Mouse (Mus musculus) testis, adult 2 months (tissue): ENCODE data around the gene Nf1.

Source experiments
- CTCF ChIP-seq: fragments of 200-500 bp; IDR thresholded peaks from 2 replicates; pipeline ENCODE4 v1.5.1; 2012; ENCODE audit warnings: low read depth, mild to moderate bottlenecking, inconsistent platforms, low read length, moderate library complexity; ENCODE audit not compliant: control insufficient read depth, insufficient read depth, insufficient replicate concordance
- POLR2A ChIP-seq: fragments of 200-500 bp; IDR thresholded peaks from 2 replicates; pipeline ENCODE4 v1.6.1; 2012; ENCODE audit warnings: low read depth, mild to moderate bottlenecking, inconsistent platforms, low read length, moderate library complexity; ENCODE audit not compliant: control insufficient read depth

GRCm38 (mm10) chr11:79527015-79527738, 187.7 kb downstream of the Nf1 start:
- TF ChIP-seq CTCF, result no peak
- no peak for TF ChIP-seq POLR2A
